Mouse (Mus musculus): ENCODE measurements around the gene Amph.

DNA sequence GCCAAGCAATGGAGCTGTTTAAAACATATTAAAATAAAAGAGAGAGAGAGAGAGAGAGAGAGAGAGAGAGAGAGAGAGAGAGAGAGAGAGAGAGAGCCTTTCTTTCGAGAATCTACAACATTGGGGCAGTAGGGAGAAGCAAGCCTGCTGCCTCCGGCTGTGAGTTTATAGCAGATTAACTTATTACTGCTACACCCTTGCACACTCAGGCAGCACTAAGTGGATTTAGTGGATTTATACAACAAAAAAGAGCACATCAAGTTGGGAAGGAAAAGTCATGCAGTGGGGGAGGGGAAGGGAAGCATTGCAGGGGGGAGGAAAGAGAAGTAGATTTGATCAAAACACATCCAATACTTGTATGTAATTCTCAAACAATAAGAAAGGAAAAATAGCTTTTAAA, 73.5 kb downstream of the Amph start:
- TF ChIP-seq GATA1 (IDR thresholded peaks at IDR 0.05; ENCODE audit: borderline replicate concordance, low read length) (no peak), FLI1 (IDR thresholded peaks at IDR 0.05; ENCODE audit: low read length) (no peak)
